9 mouse cellular contexts compared by ENCODE assay signal in the genomic region with DNA sequence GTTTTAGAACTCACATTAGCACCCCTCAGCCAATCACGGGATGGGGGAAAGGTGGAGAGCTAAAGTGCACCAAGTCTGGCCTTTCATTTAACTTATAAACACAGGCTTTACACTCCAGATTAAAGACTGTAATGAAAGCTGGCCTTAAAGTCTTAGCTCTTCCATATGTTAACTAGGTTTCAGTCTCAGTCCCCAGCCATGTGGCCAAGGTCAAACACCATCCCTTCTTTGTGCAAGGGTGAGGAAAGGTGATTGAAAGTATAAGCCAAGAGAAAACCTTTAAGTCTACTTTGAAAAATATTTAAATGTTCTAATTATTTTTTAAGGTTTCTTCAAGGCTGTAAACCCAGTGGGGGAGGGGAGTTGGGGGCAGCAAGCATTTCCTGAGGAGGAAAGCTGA. TPM values are rescaled to one million over a fixed set of nuclear protein-coding genes. Genes with fewer than 3 reads are reported as not detected.
A peak's percentile ranks its signal among the peaks of the same experiment; 100 is the strongest.
DNase-seq lines count a peak whose midpoint lies in the region; ATAC-seq and TF ChIP-seq lines count a peak whose summit lies in the region.
"Had no signal": no experiment of that assay in that cellular context is flagged by ENCODE, and none has a peak within 500 bp of the region (broad histone marks: within the 10 kb centered on the region; RNA-seq: fewer than 3 reads in every experiment).

No protein-coding gene starts in this region.

- H3K4me2 ChIP-seq in lung, embryonic 16.5 days (ENCODE audit: low read depth, low read length): peak overlapping the region; percentile 60
- H3K4me2 ChIP-seq in limb, embryonic 12.5 days: peak overlapping the region; percentile 90
- H3K4me2 ChIP-seq in stomach, embryonic 14.5 days (replicated peaks; ENCODE audit: low read depth, low read length): peak overlapping the region; percentile 83

- DNase-seq in lung, postnatal 14 days: no peak
- DNase-seq in MN1 (ENCODE audit: low spot score): no peak
- no peak for DNase-seq in right cerebral cortex, postnatal 14 days
- DNase-seq: adrenal gland, postnatal 10 days had no signal

- TF ChIP-seq POLR2A in embryonic fibroblast, embryonic 13.5 days (IDR thresholded peaks at IDR 0.05; ENCODE audit: low read depth, low read length): no peak

- H3K27me3 ChIP-seq in lung, embryonic 16.5 days (ENCODE audit: control insufficient read depth, insufficient read depth, low read depth, low read length): no peaks in the 10 kb centered on the region
- no peaks in the 10 kb centered on the region for H3K27me3 ChIP-seq in limb, embryonic 12.5 days
- H3K27me3 ChIP-seq in stomach, embryonic 14.5 days (ENCODE audit: control insufficient read depth, insufficient read depth, low read length): no peaks in the 10 kb centered on the region

- peak overlapping the region; percentile 54 for H3K4me3 ChIP-seq in lung, embryonic 16.5 days (ENCODE audit: low read length)
- H3K4me3 ChIP-seq in embryonic fibroblast, embryonic 13.5 days (ENCODE audit: insufficient read depth, low read length): peak overlapping the region; percentile 74
- H3K4me3 ChIP-seq in limb, embryonic 12.5 days (replicated peaks): peak overlapping the region; percentile 80
- H3K4me3 ChIP-seq in stomach, embryonic 14.5 days (ENCODE audit: low read depth, low read length): peak overlapping the region; percentile 66

- no peak overlapping the region for H3K27ac ChIP-seq in lung, embryonic 16.5 days (ENCODE audit: low read length)
- H3K27ac ChIP-seq in embryonic fibroblast, embryonic 13.5 days (ENCODE audit: insufficient read depth, low read length): no peak overlapping the region
- no peak overlapping the region for H3K27ac ChIP-seq in limb, embryonic 12.5 days
- no peak overlapping the region for H3K27ac ChIP-seq in stomach, embryonic 14.5 days (ENCODE audit: low read length)

- no peaks in the 10 kb centered on the region for H3K9me3 ChIP-seq in lung, embryonic 16.5 days (ENCODE audit: control insufficient read depth, low read length)
- no peaks in the 10 kb centered on the region for H3K9me3 ChIP-seq in limb, embryonic 12.5 days
- H3K9me3 ChIP-seq in stomach, embryonic 14.5 days (ENCODE audit: control insufficient read depth, low read depth, low read length): no peaks in the 10 kb centered on the region

- H3K9ac ChIP-seq in lung, embryonic 16.5 days (ENCODE audit: low read length): peak overlapping the region; percentile 52
- peak overlapping the region; percentile 54 for H3K9ac ChIP-seq in limb, embryonic 12.5 days (replicated peaks)
- H3K9ac ChIP-seq in stomach, embryonic 14.5 days (replicated peaks; ENCODE audit: low read depth, low read length): peak overlapping the region; percentile 68; the same call in 1 of the 2 replicates

- peaks cover 26% of the 10 kb centered on the region for H3K36me3 ChIP-seq in lung, embryonic 16.5 days (ENCODE audit: control insufficient read depth, insufficient read depth, low read length)
- H3K36me3 ChIP-seq in limb, embryonic 12.5 days: peaks cover 37% of the 10 kb centered on the region
- peaks cover 31% of the 10 kb centered on the region for H3K36me3 ChIP-seq in stomach, embryonic 14.5 days (ENCODE audit: control insufficient read depth, insufficient read depth, low read length)

- H3K4me1 ChIP-seq in lung, embryonic 16.5 days (replicated peaks; ENCODE audit: control insufficient read depth, insufficient read depth, low read length): peaks cover 14% of the 10 kb centered on the region
- H3K4me1 ChIP-seq in embryonic fibroblast, embryonic 13.5 days (ENCODE audit: control insufficient read depth, insufficient read depth, low read length): no peaks in the 10 kb centered on the region; the same call in 1 of the 2 replicates
- H3K4me1 ChIP-seq in limb, embryonic 12.5 days (replicated peaks): peaks cover 21% of the 10 kb centered on the region
- peaks cover 5% of the 10 kb centered on the region for H3K4me1 ChIP-seq in stomach, embryonic 14.5 days (ENCODE audit: control insufficient read depth, insufficient read depth, low read length)

- ATAC-seq in lung, embryonic 16.5 days (ENCODE audit: low read depth): no peak
- no peak for ATAC-seq in limb, embryonic 12.5 days (ENCODE audit: insufficient number of reproducible peaks, insufficient read depth, low FRiP score, low TSS enrichment, low read depth)
- ATAC-seq in stomach, embryonic 14.5 days (ENCODE audit: insufficient number of reproducible peaks, insufficient read depth, low FRiP score, low read depth): no peak
- ATAC-seq in frontal cortex, adult (ENCODE audit: low TSS enrichment): no peak

- 0% methylated on average over 1 of the region's 1 CpGs for WGBS in lung, embryonic 16.5 days
- 0% methylated on average over 1 of the region's 1 CpGs for WGBS in limb, embryonic 12.5 days
- 4% methylated on average over 1 of the region's 1 CpGs for WGBS in stomach, embryonic 14.5 days

- TF ChIP-seq CTCF in embryonic fibroblast, embryonic 13.5 days (IDR thresholded peaks at IDR 0.05; ENCODE audit: borderline replicate concordance, insufficient read depth, low read length): no peak

RNA-seq across cellular contexts. Expression of gene Fbxo5, which starts 1.7 kb away (rescaled TPM):
- polyA plus RNA-seq in lung, embryonic 16.5 days (2015; fragmentation: Nextera tagmentation; extraction: Ambion mirVana): 75.8 and 85.1 TPM in 2 replicates
- 24.3 and 39.5 TPM in 2 replicates for polyA plus RNA-seq in embryonic fibroblast, embryonic 13.5 days (2011; ENCODE audit: insufficient read length, low read depth, missing spikeins)
- polyA plus RNA-seq in limb, embryonic 12.5 days (2016; fragmentation: Nextera tagmentation; extraction: Ambion mirVana): 93.6 and 99.5 TPM in 2 replicates
- polyA plus RNA-seq in stomach, embryonic 14.5 days (2014; fragmentation: Nextera tagmentation; extraction: Ambion mirVana): 70.7 and 74.8 TPM in 2 replicates

RNA-seq across cellular contexts. Expression of gene Mtrf1l, which starts 20.0 kb away (rescaled TPM):
- polyA plus RNA-seq in lung, embryonic 16.5 days (2015; fragmentation: Nextera tagmentation; extraction: Ambion mirVana): 14.1 and 15.7 TPM in 2 replicates
- polyA plus RNA-seq in embryonic fibroblast, embryonic 13.5 days (2011; ENCODE audit: insufficient read length, low read depth, missing spikeins): 11.6 and 15.3 TPM in 2 replicates
- polyA plus RNA-seq in limb, embryonic 12.5 days (2016; fragmentation: Nextera tagmentation; extraction: Ambion mirVana): 15.8 and 18.7 TPM in 2 replicates
- 22.1 and 23.3 TPM in 2 replicates for polyA plus RNA-seq in stomach, embryonic 14.5 days (2014; fragmentation: Nextera tagmentation; extraction: Ambion mirVana)
